ENCODE assay signal across 9 mouse cellular contexts in the genomic region with DNA sequence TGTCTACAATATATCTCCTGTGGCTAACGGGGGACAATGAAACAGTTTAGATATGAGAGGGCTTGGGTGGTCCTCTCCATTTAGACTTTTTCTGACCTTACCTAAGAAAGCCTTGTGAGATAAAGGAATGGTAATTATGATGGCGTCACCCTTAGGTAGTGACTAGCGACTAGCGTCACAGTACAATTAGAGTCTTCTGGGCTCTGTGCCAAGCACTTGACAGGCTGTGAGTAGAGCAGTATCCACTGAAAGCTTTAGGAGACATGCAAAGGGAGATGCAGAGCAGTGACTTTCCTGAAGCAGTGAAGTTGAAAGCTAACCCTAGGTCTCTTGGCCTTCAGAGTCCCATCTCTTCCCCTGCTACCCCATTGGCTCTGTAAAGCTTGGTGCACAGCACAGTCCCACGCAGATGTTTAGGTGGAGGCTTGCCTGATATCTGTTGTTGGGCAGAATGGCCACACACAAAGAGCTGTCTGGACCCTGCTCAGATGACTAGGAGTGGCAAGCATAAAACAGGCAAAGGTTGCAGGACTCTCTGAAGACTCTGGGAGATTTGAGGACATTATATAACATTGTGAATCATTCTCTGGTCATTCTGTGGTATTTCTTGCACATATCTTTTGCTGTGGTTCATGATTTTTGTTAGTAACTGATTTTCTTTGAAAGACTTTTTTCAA. TPM values are rescaled to one million over a fixed set of nuclear protein-coding genes. Genes with fewer than 3 reads are reported as not detected.
DNase-seq lines count a peak whose midpoint lies in the region; ATAC-seq and TF ChIP-seq lines count a peak whose summit lies in the region.
"Had no signal": no experiment of that assay in that cellular context is flagged by ENCODE, and none has a peak within 500 bp of the region (broad histone marks: within the 10 kb centered on the region; RNA-seq: fewer than 3 reads in every experiment).

No protein-coding gene starts in this region.

- no peak overlapping the region for H3K4me2 ChIP-seq in lung, embryonic 15.5 days
- no peak overlapping the region for H3K4me2 ChIP-seq in forebrain, embryonic 15.5 days (replicated peaks)
- H3K4me2 ChIP-seq in intestine, embryonic 15.5 days (replicated peaks): no peak overlapping the region
- no peak overlapping the region for H3K4me2 ChIP-seq in midbrain, postnatal 0 days (ENCODE audit: low read depth, low read length, poor library complexity, severe bottlenecking)

- peak overlapping the region; percentile 48; the same call in 1 of the 2 replicates for H3K27ac ChIP-seq in lung, embryonic 15.5 days
- H3K27ac ChIP-seq in forebrain, embryonic 15.5 days (replicated peaks): no peak overlapping the region
- H3K27ac ChIP-seq in intestine, embryonic 15.5 days: 0 out of 2 replicates have a peak overlapping the region, but pooled peaks have one; percentile 10
- no peak overlapping the region for H3K27ac ChIP-seq in midbrain, postnatal 0 days (ENCODE audit: low read depth, low read length)
- H3K27ac ChIP-seq: liver, embryonic 14.5 days had no signal

- no peak for TF ChIP-seq CTCF in midbrain, postnatal 0 days (IDR thresholded peaks at IDR 0.05)

- H3K27me3 ChIP-seq in lung, embryonic 15.5 days: no peaks in the 10 kb centered on the region
- H3K27me3 ChIP-seq in forebrain, embryonic 15.5 days: no peaks in the 10 kb centered on the region
- no peaks in the 10 kb centered on the region for H3K27me3 ChIP-seq in intestine, embryonic 15.5 days (replicated peaks)
- H3K27me3 ChIP-seq in midbrain, postnatal 0 days (ENCODE audit: insufficient read depth, low read length): no peaks in the 10 kb centered on the region

- peaks cover 12% of the 10 kb centered on the region for H3K4me1 ChIP-seq in lung, embryonic 15.5 days
- 0 out of 2 replicates have a peak, but pooled peaks cover 4% of the 10 kb centered on the region for H3K4me1 ChIP-seq in forebrain, embryonic 15.5 days
- H3K4me1 ChIP-seq in intestine, embryonic 15.5 days (replicated peaks): peaks cover 11% of the 10 kb centered on the region
- no peaks in the 10 kb centered on the region for H3K4me1 ChIP-seq in midbrain, postnatal 0 days (ENCODE audit: insufficient read depth, low read length)

- ATAC-seq in lung, embryonic 15.5 days (ENCODE audit: borderline replicate concordance, extremely low read depth, low FRiP score, low TSS enrichment): peak; percentile 72; the same call in 1 of the 2 replicates
- ATAC-seq in forebrain, embryonic 15.5 days (replicated peaks): peak; percentile 86
- peak; percentile 85 for ATAC-seq in intestine, embryonic 15.5 days
- no peak for ATAC-seq in midbrain, postnatal 0 days (ENCODE audit: low FRiP score)

- 14% methylated on average over 5 of the region's 5 CpGs for WGBS in lung, embryonic 15.5 days
- 27% methylated on average over 5 of the region's 5 CpGs for WGBS in forebrain, embryonic 15.5 days
- 19% methylated on average over 5 of the region's 5 CpGs for WGBS in intestine, embryonic 15.5 days
- WGBS in midbrain, postnatal 0 days: 58% methylated on average over 5 of the region's 5 CpGs

- no peak overlapping the region for H3K4me3 ChIP-seq in lung, embryonic 15.5 days
- no peak overlapping the region for H3K4me3 ChIP-seq in forebrain, embryonic 15.5 days
- no peak overlapping the region for H3K4me3 ChIP-seq in intestine, embryonic 15.5 days (replicated peaks)
- no peak overlapping the region for H3K4me3 ChIP-seq in midbrain, postnatal 0 days (ENCODE audit: low read depth, low read length)

- no peaks in the 10 kb centered on the region for H3K36me3 ChIP-seq in lung, embryonic 15.5 days
- no peaks in the 10 kb centered on the region for H3K36me3 ChIP-seq in forebrain, embryonic 15.5 days
- no peaks in the 10 kb centered on the region for H3K36me3 ChIP-seq in intestine, embryonic 15.5 days
- H3K36me3 ChIP-seq in midbrain, postnatal 0 days (ENCODE audit: insufficient read depth, low read length): no peaks in the 10 kb centered on the region

- no peaks in the 10 kb centered on the region for H3K9me3 ChIP-seq in lung, embryonic 15.5 days
- H3K9me3 ChIP-seq in forebrain, embryonic 15.5 days: no peaks in the 10 kb centered on the region
- no peaks in the 10 kb centered on the region for H3K9me3 ChIP-seq in intestine, embryonic 15.5 days
- no peaks in the 10 kb centered on the region for H3K9me3 ChIP-seq in midbrain, postnatal 0 days (ENCODE audit: low read length)

- no peak overlapping the region for H3K9ac ChIP-seq in lung, embryonic 15.5 days
- no peak overlapping the region for H3K9ac ChIP-seq in forebrain, embryonic 15.5 days (replicated peaks)
- no peak overlapping the region for H3K9ac ChIP-seq in intestine, embryonic 15.5 days
- no peak overlapping the region for H3K9ac ChIP-seq in midbrain, postnatal 0 days (replicated peaks; ENCODE audit: low read length, poor library complexity, severe bottlenecking)
- H3K9ac ChIP-seq: liver, embryonic 14.5 days had no signal

- DNase-seq in lung, postnatal 25 days (ENCODE audit: low spot score): no peak
- DNase-seq in midbrain, postnatal 0 days (ENCODE audit: low spot score): peak; percentile 33
- no peak for DNase-seq in cerebellum, adult 8-10 months
- no peak for DNase-seq in layer of hippocampus, postnatal 14 days (ENCODE audit: low spot score in 2 of 2)
- no peak for DNase-seq in adipocyte (ENCODE audit: low spot score)

RNA-seq across cellular contexts. Expression of a gene that starts 48.1 kb away (rescaled TPM):
- 109 and 116 TPM in 2 replicates for polyA plus RNA-seq in lung, embryonic 15.5 days (2015; fragmentation: Nextera tagmentation; extraction: Ambion mirVana)
- 4.0 and 4.2 TPM in 2 replicates for polyA plus RNA-seq in forebrain, embryonic 15.5 days (2015; fragmentation: Nextera tagmentation; extraction: Ambion mirVana)
- 18.8 and 20.3 TPM in 2 replicates for polyA plus RNA-seq in intestine, embryonic 15.5 days (2015; fragmentation: Nextera tagmentation; extraction: Ambion mirVana)
- 5.0 and 6.8 TPM in 2 replicates for total RNA-seq in midbrain, postnatal 0 days (2014; rRNA removed)
- 4.9 and 5.1 TPM in 2 replicates for polyA plus RNA-seq in midbrain, postnatal 0 days (2015; fragmentation: Nextera tagmentation; extraction: Ambion mirVana)
- 1 to 10 TPM; 5.1 to 6.5 TPM for total RNA-seq in layer of hippocampus, postnatal 14 days (2021)

Comparison
In these comparisons a context has a peak if more than half of its experiments do, and no peak if none do; other contexts are left out.
1. H3K27ac ChIP-seq: peak in lung, embryonic 15.5 days (single experiment) and intestine, embryonic 15.5 days (single experiment); none in forebrain, embryonic 15.5 days (single experiment) and midbrain, postnatal 0 days (single experiment).